22 mouse cellular contexts compared by ENCODE assay signal in genomic region chr5:103490964-103491363, GRCm38 (mm10).
DNase-seq lines count a peak whose midpoint lies in the region; ATAC-seq lines count a peak whose summit lies in the region.
"Had no signal": no experiment of that assay in that cellular context is flagged by ENCODE, and none has a peak within 500 bp of the region (broad histone marks: within the 10 kb centered on the region; RNA-seq: fewer than 3 reads in every experiment).

No protein-coding gene starts in this region.

- WGBS in heart, embryonic 15.5 days, result 51% methylated on average over 8 of the region's 8 CpGs
- WGBS in heart, embryonic 10.5 days, result 66% methylated on average over 8 of the region's 8 CpGs
- WGBS in liver, embryonic 15.5 days (ENCODE audit: insufficient replicate concordance), result 13% methylated on average over 8 of the region's 8 CpGs
- 93% methylated on average over 8 of the region's 8 CpGs for WGBS in hindbrain, embryonic 11.5 days

- no peaks in the 10 kb centered on the region for H3K27me3 ChIP-seq in heart, embryonic 15.5 days
- no peaks in the 10 kb centered on the region for H3K27me3 ChIP-seq in heart, embryonic 10.5 days (ENCODE audit: insufficient read depth, poor library complexity, severe bottlenecking)
- H3K27me3 ChIP-seq in liver, embryonic 15.5 days, result no peaks in the 10 kb centered on the region
- H3K27me3 ChIP-seq in hindbrain, embryonic 11.5 days (ENCODE audit: control insufficient read depth, insufficient read depth, low read length), result no peaks in the 10 kb centered on the region
- H3K27me3 ChIP-seq: forebrain, embryonic 15.5 days had no signal

- H3K4me1 ChIP-seq in heart, embryonic 15.5 days (replicated peaks), result 0 out of 2 replicates have a peak, but pooled peaks cover 2% of the 10 kb centered on the region
- no peaks in the 10 kb centered on the region for H3K4me1 ChIP-seq in heart, embryonic 10.5 days
- H3K4me1 ChIP-seq in liver, embryonic 15.5 days (replicated peaks), result peaks cover 10% of the 10 kb centered on the region
- H3K4me1 ChIP-seq in hindbrain, embryonic 11.5 days (replicated peaks; ENCODE audit: control insufficient read depth, insufficient read depth, low read length), result no peaks in the 10 kb centered on the region
- H3K4me1 ChIP-seq: forebrain, embryonic 15.5 days had no signal

- DNase-seq in heart, embryonic 10.5 days (ENCODE audit: low spot score), result no peak
- no peak for DNase-seq in urinary bladder, postnatal 36 days (ENCODE audit: low spot score in 2 of 2)
- DNase-seq in hindbrain, embryonic 11.5 days (ENCODE audit: low spot score), result no peak
- no peak for DNase-seq in adrenal gland, adult 2 months
- DNase-seq: adrenal gland, postnatal 25 days; cerebellum, adult 11 months; cerebellum, postnatal 10 days; gastrocnemius, postnatal 10 days; heart, postnatal 4 days; kidney, postnatal 25 days; lung, adult 18-20 months; lung, postnatal 14 days; midbrain, embryonic 14.5 days; spleen, adult 18-20 months; thymus, postnatal 36 days had no signal

- no peaks in the 10 kb centered on the region for H3K36me3 ChIP-seq in heart, embryonic 15.5 days
- H3K36me3 ChIP-seq in heart, embryonic 10.5 days, result peaks cover 17% of the 10 kb centered on the region; the same call in 1 of the 2 replicates
- no peaks in the 10 kb centered on the region for H3K36me3 ChIP-seq in liver, embryonic 15.5 days (replicated peaks)
- H3K36me3 ChIP-seq in hindbrain, embryonic 11.5 days (ENCODE audit: control insufficient read depth, insufficient read depth, low read length), result no peaks in the 10 kb centered on the region
- H3K36me3 ChIP-seq: forebrain, embryonic 15.5 days had no signal

- no peaks in the 10 kb centered on the region for H3K9me3 ChIP-seq in heart, embryonic 15.5 days (replicated peaks)
- H3K9me3 ChIP-seq in heart, embryonic 10.5 days, result no peaks in the 10 kb centered on the region
- H3K9me3 ChIP-seq in liver, embryonic 15.5 days (replicated peaks), result no peaks in the 10 kb centered on the region
- H3K9me3 ChIP-seq in hindbrain, embryonic 11.5 days (ENCODE audit: control insufficient read depth, low read length), result no peaks in the 10 kb centered on the region
- H3K9me3 ChIP-seq: forebrain, embryonic 15.5 days; megakaryocyte, embryonic 14.5 days had no signal

- ATAC-seq in heart, embryonic 15.5 days (replicated peaks; ENCODE audit: insufficient number of reproducible peaks, insufficient read depth, low FRiP score, low read depth), result 0 out of 2 replicates have a peak, but pooled peaks have one; percentile 39
- ATAC-seq in erythroid progenitor cell, adult 5-6 weeks (replicated peaks; ENCODE audit: low FRiP score, poor library complexity, severe bottlenecking), result peak; percentile 65; the same call in 1 of the 2 replicates
- ATAC-seq in liver, embryonic 15.5 days (ENCODE audit: insufficient read depth), result peak; percentile 95
- no peak for ATAC-seq in hindbrain, embryonic 11.5 days (ENCODE audit: low FRiP score)
- ATAC-seq: forebrain, embryonic 15.5 days; intestine, postnatal 0 days had no signal

- no peak overlapping the region for H3K9ac ChIP-seq in heart, embryonic 15.5 days
- H3K9ac ChIP-seq in liver, embryonic 15.5 days, result no peak overlapping the region
- no peak overlapping the region for H3K9ac ChIP-seq in hindbrain, embryonic 11.5 days (ENCODE audit: low read depth, low read length)
- H3K9ac ChIP-seq: forebrain, embryonic 15.5 days had no signal

- H3K4me2 ChIP-seq in heart, embryonic 15.5 days, result no peak overlapping the region
- H3K4me2 ChIP-seq in liver, embryonic 15.5 days, result no peak overlapping the region
- H3K4me2 ChIP-seq in hindbrain, embryonic 11.5 days (replicated peaks; ENCODE audit: low read depth, low read length), result no peak overlapping the region
- H3K4me2 ChIP-seq: forebrain, embryonic 15.5 days had no signal

- H3K4me3 ChIP-seq in heart, embryonic 15.5 days, result no peak overlapping the region
- H3K4me3 ChIP-seq in heart, embryonic 10.5 days, result no peak overlapping the region
- H3K4me3 ChIP-seq in liver, embryonic 15.5 days (replicated peaks), result no peak overlapping the region
- no peak overlapping the region for H3K4me3 ChIP-seq in hindbrain, embryonic 11.5 days (ENCODE audit: low read depth, low read length)
- H3K4me3 ChIP-seq: forebrain, embryonic 15.5 days; layer of hippocampus, adult 2 months; megakaryocyte, embryonic 14.5 days had no signal

- no peak overlapping the region for H3K27ac ChIP-seq in heart, embryonic 15.5 days
- H3K27ac ChIP-seq in heart, embryonic 10.5 days, result no peak overlapping the region
- no peak overlapping the region for H3K27ac ChIP-seq in liver, embryonic 15.5 days (replicated peaks)
- H3K27ac ChIP-seq in hindbrain, embryonic 11.5 days (ENCODE audit: low read depth, low read length), result no peak overlapping the region
- H3K27ac ChIP-seq: forebrain, embryonic 15.5 days; layer of hippocampus, adult 2 months had no signal
